Mouse (Mus musculus) yolk sac, embryonic 10.5 days (tissue): ENCODE results near the gene Arhgef16.

ENCODE experiments used
- DNase-seq: peaks from one replicate; pipeline ENCODE4 v3.0.0-alpha.2; 2017; ENCODE audit warnings: low spot score

Gene Arhgef16

GRCm38 (mm10) chr4:154301466-154301881 lies at the start of gene Arhgef16:
Arhgef16 (minus strand) TSS chr4:154301676.
- peak; percentile 49 for DNase-seq

GRCm38 (mm10) chr4:154348197-154348786 lies 46.8 kb upstream of the Arhgef16 start:
- DNase-seq = no peak

DNA sequence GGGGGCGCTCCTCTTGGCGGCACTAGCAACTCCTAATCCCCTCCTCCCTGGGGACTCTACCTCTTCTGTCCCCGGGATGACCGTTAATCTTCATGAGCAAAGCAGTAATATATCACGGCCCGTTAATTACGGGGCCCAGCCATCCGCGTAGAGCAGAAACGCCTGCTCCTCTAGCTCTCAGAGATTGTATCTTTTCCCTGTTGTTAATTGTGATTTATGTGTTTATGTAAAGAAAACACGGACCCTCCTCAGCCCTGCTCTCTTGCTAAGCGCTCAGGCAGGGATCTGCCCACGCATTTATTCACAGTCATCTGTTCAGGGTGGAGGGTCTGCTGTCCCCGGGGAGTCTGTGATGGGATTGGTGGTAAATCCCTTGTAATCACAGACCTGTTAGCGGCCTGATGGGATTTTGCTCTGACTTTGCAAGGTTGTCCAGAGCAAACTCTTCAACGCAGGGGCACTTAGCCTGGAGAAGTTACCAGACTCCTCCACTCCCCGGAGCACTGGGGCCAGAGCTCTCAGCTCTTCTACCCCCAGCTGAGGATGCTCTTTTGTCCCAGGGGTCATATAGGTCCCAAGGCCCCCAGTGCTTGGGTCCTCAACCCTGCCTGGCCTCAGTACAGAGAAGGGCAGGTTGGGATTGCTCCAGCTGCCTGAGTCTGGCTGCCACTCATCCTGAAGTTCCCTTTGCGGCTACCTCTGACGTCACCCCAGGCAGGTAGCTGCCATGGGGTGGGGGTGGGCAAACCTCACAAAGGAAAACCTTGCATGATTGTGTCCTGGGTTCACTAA lies 45.5 kb upstream of the Arhgef16 start:
- peak; percentile 22 for DNase-seq

DNA sequence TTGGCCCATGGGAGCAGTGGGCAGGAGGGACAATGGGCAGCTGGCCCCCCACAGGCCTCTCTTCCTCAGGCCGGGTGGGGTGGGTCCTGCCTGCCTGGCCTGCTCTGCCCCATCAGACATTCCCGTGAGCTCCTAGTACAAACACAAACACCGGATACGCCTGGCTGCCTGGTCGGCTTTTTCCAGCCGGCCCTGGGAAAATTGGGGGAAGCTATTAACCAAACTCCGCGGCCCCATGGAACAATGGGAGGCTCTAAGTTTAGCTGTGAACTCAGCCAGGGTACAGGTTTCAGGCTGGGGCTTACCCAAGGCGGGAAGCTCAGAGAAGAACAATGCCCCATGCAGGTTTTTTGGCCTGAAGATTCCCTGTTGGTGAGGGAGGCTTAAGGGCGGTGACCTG lies 35.2 kb upstream of the Arhgef16 start:
- DNase-seq = peak; percentile 40

- DNase-seq = no peak
Measured at GRCm38 (mm10) chr4:154335761-154336160, 34.3 kb upstream of the Arhgef16 start, which contains the start of gene B230104I21Rik. B230104I21Rik (plus strand) TSS chr4:154336127.

- DNase-seq = peak; percentile 53
Measured at GRCm38 (mm10) chr4:154334699-154335402, 33.4 kb upstream of the Arhgef16 start.

- no peak for DNase-seq
Measured at GRCm38 (mm10) chr4:154333300-154333699, 31.8 kb upstream of the Arhgef16 start.

DNA sequence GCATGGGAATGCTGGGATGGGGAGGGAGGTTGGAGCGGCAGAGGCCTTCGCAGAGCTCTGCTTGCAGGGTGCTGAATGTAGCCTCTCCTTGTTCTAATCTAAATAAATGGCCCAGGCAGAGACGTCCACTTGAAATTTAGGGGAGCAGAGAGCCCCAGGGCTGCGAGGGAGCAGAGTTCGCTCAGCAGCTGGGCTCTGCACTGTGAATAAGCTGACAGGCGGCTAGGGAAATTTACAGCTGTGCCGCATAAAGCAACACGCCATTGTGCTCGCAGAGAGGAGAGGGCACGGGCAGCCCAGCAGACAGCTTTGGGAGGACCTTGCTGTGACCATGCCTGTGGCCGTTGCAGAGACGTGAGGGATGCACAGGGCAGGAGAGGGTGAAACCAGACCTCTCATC lies 29.8 kb upstream of the Arhgef16 start:
- DNase-seq = no peak

GRCm38 (mm10) chr4:154330001-154330400 lies 28.5 kb upstream of the Arhgef16 start:
- no peak for DNase-seq

DNA sequence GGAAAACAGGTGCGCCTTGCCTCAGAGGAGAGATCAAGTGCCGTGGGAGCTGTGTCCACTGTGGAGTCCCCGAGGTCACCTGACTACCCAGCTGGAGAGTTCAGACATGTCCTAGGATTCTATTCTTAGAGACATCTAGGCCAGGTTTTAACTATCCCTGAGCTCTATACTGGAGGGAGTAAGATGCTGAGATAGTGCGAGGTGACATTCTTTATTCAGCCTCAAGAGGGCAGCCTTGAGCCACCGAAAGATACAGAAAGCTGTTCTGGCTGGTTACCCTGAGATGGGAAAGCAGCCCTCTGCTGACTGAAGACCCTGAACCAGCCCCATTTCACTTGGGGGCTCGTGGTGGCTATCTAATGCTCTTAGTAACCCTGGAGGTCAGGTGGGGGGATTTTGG lies 27.4 kb upstream of the Arhgef16 start:
- DNase-seq = peak; percentile 62

- peak; percentile 18 for DNase-seq
Measured at GRCm38 (mm10) chr4:154328431-154328830, 27.0 kb upstream of the Arhgef16 start.

- no peak for DNase-seq
Measured at GRCm38 (mm10) chr4:154325410-154325809, 23.9 kb upstream of the Arhgef16 start.

GRCm38 (mm10) chr4:154313622-154313967 lies 12.1 kb upstream of the Arhgef16 start:
- DNase-seq = no peak

- no peak for DNase-seq
Measured at GRCm38 (mm10) chr4:154312935-154313621, 11.6 kb upstream of the Arhgef16 start.

GRCm38 (mm10) chr4:154312143-154312812 lies 10.8 kb upstream of the Arhgef16 start:
- DNase-seq = no peak

GRCm38 (mm10) chr4:154310576-154311262 lies 9.2 kb upstream of the Arhgef16 start:
- DNase-seq = no peak

- no peak for DNase-seq
Measured at GRCm38 (mm10) chr4:154309131-154309530, 7.7 kb upstream of the Arhgef16 start.

DNA sequence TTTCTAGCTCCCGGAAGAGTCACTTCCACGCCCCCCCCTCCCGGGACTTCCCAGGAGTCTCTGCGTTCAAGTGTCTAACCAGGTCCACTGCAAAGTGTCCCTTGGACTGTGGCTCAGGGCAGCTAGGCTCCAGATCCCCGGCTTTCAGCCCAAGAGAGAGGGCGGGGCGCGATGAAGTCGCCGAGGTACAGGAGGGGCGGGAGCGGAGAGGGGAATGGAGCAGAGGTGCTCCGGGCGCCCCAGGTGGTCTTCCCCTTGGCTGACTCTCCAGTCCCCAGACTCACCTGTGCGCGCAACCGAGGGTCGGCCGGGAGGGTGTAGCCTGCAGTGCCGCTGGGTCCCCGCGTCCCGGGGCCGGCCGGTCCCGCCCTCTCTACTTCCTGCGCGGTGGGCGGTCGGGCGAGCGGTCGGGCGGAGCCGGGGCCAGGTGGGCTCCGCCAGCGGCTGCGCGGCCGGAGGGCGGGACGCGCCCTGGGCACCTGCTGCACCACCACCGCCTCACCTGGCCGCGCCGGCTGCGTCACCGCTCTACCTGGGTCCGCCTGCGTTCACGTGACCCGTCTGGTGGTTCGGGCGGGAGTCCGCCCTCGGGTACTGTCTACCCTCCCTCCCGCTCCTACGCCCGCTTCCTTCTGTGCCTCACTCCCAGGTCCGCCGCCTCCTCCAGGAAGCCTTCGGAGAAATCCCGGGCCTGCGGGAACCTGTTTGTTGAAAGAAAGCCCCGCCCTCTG lies 1.8 kb downstream of the Arhgef16 start:
- peak; percentile 84 for DNase-seq

GRCm38 (mm10) chr4:154297761-154298160 lies 3.7 kb downstream of the Arhgef16 start:
- peak; percentile 87 for DNase-seq

GRCm38 (mm10) chr4:154294262-154294731 lies 7.2 kb downstream of the Arhgef16 start:
- peak; percentile 77 for DNase-seq
